Mouse (Mus musculus): ENCODE measurements around the gene Milr1.

DNA sequence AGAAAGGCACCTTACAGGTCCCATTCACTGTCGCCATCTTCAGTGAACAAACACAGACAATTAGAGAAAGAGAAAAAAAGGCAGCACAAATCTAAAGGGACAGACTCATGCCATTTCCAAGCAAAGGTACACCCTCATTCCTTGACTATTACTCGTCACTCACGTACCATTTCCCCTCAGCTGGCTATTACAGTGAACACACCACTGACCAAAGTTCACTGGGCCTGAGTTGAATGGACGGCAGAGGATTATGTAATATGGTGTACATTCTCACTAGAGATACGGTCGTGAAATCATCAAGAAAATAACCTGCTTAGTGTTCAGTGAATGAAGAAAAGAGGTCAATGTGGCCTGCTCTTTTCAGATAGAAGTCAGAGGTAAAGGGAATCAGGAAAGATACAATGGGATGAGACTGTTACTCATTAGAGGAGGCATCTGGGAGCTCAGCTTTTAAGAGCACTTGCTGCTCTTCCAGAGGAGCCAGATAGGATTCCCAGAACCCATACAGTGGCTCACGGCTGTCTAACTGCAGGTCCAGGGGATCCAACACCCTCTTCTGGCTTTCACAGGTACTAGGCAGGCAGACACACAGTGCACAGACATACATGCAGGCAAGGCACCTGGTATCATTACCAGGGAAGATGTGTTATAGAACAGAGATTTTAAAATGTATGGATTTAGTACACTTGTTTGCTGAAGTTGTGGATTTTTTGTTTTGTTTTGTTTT lies 61.5 kb downstream of the Milr1 start:
- TF ChIP-seq CTCF (IDR thresholded peaks at IDR 0.05; ENCODE audit: extremely low read depth, insufficient read length, insufficient replicate concordance, low read depth, low read length) (no peak), POLR2A (IDR thresholded peaks at IDR 0.05; ENCODE audit: low read depth, low read length) (no peak)

Data from small intestine, adult 2 months (tissue).